Mouse (Mus musculus): ENCODE measurements around the gene Vti1a.

- TF ChIP-seq GATA1 (IDR thresholded peaks at IDR 0.05; ENCODE audit: borderline replicate concordance, low read length) (no peak), FLI1 (IDR thresholded peaks at IDR 0.05; ENCODE audit: low read length) (no peak)
These were observed 165.2 kb downstream of the Vti1a start for GRCm38 (mm10) chr19:55481308-55481707.
